Comparison of ENCODE assay signal across 8 mouse cellular contexts in genomic region chr9:50437830-50438722, GRCm38 (mm10). TPM values are rescaled to one million over a fixed set of nuclear protein-coding genes. Genes with fewer than 3 reads are reported as not detected.
DNase-seq lines count a peak whose midpoint lies in the region; ATAC-seq lines count a peak whose summit lies in the region.

No protein-coding gene starts in this region.

- ATAC-seq in hindbrain, embryonic 16.5 days: peak; percentile 91

- peak overlapping the region; percentile 73 for H3K4me2 ChIP-seq in hindbrain, embryonic 16.5 days (ENCODE audit: low read length)

- no peaks in the 10 kb centered on the region for H3K9me3 ChIP-seq in hindbrain, embryonic 16.5 days (ENCODE audit: control insufficient read depth, low read length)

- no peaks in the 10 kb centered on the region for H3K36me3 ChIP-seq in hindbrain, embryonic 16.5 days (ENCODE audit: control insufficient read depth, insufficient read depth, low read length)

- H3K27ac ChIP-seq in hindbrain, embryonic 16.5 days (ENCODE audit: low read depth, low read length): no peak overlapping the region

- peak overlapping the region; percentile 64 for H3K9ac ChIP-seq in hindbrain, embryonic 16.5 days (ENCODE audit: low read depth, low read length)

- peak overlapping the region; percentile 40 for H3K4me3 ChIP-seq in hindbrain, embryonic 16.5 days (ENCODE audit: low read length)

- peaks cover 6% of the 10 kb centered on the region; the same call in 1 of the 2 replicates for H3K4me1 ChIP-seq in hindbrain, embryonic 16.5 days (ENCODE audit: control insufficient read depth, insufficient read depth, low read depth, low read length)

- WGBS in hindbrain, embryonic 16.5 days: 16% methylated on average over 17 of the region's 17 CpGs

- no peaks in the 10 kb centered on the region for H3K27me3 ChIP-seq in hindbrain, embryonic 16.5 days (replicated peaks; ENCODE audit: control insufficient read depth, insufficient read depth, low read length)

- peak; percentile 80 for DNase-seq in NIH3T3 (ENCODE audit: low read depth)
- peak; percentile 93 to 94 for DNase-seq in cerebellum, postnatal 10 days
- peak; percentile 43 for DNase-seq in gastrocnemius, adult 18-20 months (ENCODE audit: low spot score)
- DNase-seq in left cerebral cortex, adult 18-20 months (ENCODE audit: low spot score in 2 of 2): peak; percentile 79 to 81
- peak; percentile 77 to 81 for DNase-seq in lung, postnatal 4 days
- DNase-seq in retina, postnatal 7 days (ENCODE audit: low read depth, low spot score): peak; percentile 67
- DNase-seq in urinary bladder, postnatal 14 days (ENCODE audit: low spot score): peak; percentile 82

RNA-seq across cellular contexts. Expression of gene Plet1, which starts 56.2 kb away (rescaled TPM):
- not detected for total RNA-seq in gastrocnemius, adult 18-20 months (2021)
- 0.90 and 1.1 TPM in 2 replicates for polyA plus RNA-seq in hindbrain, embryonic 16.5 days (2015; fragmentation: Nextera tagmentation; extraction: Ambion mirVana)
- total RNA-seq in left cerebral cortex, adult 18-20 months (2021): not detected

Comparison
In these comparisons a context has a peak if more than half of its experiments do, and no peak if none do; other contexts are left out.
1. DNase-seq: peak in every context shown above with its lines; median percentile 94 in cerebellum, postnatal 10 days; 82 in urinary bladder, postnatal 14 days; 80 in NIH3T3; 80 in left cerebral cortex, adult 18-20 months; 79 in lung, postnatal 4 days; 67 in retina, postnatal 7 days; 43 in gastrocnemius, adult 18-20 months.